Mouse (Mus musculus) heart, adult 2 months (tissue): ENCODE results near the gene Prss40.

Experiments
- CTCF ChIP-seq: fragments of 200-600 bp; IDR thresholded peaks from 2 replicates; pipeline ENCODE4 v1.8.1; 2022; ENCODE audit warnings: antibody characterized with exemption, mild to moderate bottlenecking, moderate library complexity
- EP300 ChIP-seq: fragments of 200-500 bp; IDR thresholded peaks from 2 replicates; pipeline ENCODE4 v1.6.1; 2011; ENCODE audit warnings: low read depth, low read length, control low read depth; ENCODE audit not compliant: insufficient read depth

- TF ChIP-seq CTCF: no peak
- TF ChIP-seq EP300: no peak
Observed at GRCm38 (mm10) chr1:34573221-34573620, 12.5 kb upstream of the Prss40 start.
